Mouse (Mus musculus): ENCODE measurements around the gene Doxl2. TPM values are rescaled to one million over a fixed set of nuclear protein-coding genes. Genes with fewer than 3 reads are reported as not detected.

The Doxl2 gene
- polyA plus RNA-seq (2014; fragmentation: Illumina TruSeq; extraction: RNeasy Lipid Tissue Mini Kit (QIAGEN cat#74804); ENCODE audit: low read depth, low replicate concordance): not detected

DNA sequence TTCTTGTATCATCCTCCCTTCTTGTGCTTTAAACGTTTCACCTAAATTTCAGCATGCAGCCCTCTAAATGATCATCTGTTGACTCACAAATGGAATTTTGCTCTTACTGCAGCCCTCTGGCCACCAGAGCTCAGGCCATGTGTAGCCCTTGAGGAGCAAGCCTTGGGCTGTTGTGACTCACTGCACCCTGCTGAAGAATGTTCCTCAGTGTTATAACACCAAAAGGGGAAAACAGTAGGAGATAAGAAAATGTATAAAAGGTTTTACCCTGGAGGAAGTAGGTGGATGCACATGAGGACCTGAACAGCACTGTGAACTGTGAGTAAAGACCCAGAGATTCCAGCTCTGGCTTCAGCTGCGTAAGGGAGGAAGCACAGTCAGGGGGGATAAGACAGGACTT lies at the start of gene Doxl2:
Doxl2 (plus strand) TSS at position 301 of the 400 bp plus-strand sequence.

DNA sequence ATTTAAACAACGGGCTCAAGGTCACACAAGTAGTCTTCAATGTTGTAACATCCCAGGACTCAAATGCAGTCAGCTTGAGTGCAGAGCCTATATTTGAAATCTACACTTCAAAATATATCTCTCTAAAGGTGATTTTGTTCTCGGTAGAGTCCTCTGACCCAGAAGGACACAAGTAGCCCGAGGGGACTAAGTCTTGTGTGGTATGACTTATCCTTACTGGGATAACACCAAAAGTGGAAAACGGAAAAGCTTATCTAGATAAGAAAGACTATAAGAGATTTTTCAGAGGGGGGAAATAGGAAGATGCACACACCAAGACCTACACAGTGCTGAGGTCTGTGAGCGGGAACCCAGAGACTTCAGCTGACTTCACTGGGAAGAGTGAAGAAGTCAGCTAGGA lies 45.2 kb upstream of the Doxl2 start, which contains the start of gene 1600015I10Rik:
1600015I10Rik (plus strand) TSS at position 301 of the 400 bp plus-strand sequence.

DNA sequence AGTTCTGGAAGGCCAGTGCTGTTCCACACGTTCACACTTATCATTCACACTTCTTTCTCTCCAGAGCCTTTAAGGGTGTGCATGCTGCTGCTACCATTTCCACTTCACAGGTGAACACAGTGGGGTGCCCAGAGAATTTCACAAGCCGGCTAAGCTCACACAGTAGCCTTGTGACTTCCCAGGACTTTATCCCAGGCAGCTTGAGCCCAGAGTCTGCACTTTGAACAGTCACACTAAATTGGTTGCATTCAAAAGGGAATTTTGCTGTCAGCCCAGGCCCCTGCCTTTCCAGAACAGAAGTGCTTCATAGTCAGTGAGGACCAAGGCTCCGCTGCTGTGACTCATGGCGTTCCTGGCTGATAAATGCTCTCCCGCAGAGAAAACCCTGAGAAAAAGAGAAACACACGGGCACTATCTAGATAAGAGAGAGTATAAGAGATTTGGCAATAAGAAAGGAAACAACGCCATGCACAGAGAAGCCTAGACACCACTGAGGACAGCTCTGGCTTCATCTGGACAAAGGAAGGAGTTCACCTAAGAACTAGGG lies 11.8 kb downstream of the Doxl2 start, which contains the start of gene Svs1:
Svs1 (plus strand) TSS at position 418 of the 547 bp plus-strand sequence.

Other genes with a start within 250 kb of the Doxl2 start
- 3.7 TPM for gene Gimap1, start 235.9 kb upstream of the Doxl2 start, polyA plus RNA-seq (2014; fragmentation: Illumina TruSeq; extraction: RNeasy Lipid Tissue Mini Kit (QIAGEN cat#74804); ENCODE audit: low read depth, low replicate concordance)
- gene Gimap5, start 228.8 kb upstream of the Doxl2 start, polyA plus RNA-seq (2014; fragmentation: Illumina TruSeq; extraction: RNeasy Lipid Tissue Mini Kit (QIAGEN cat#74804); ENCODE audit: low read depth, low replicate concordance): 2.6 TPM
- gene Gimap3, start 204.1 kb upstream of the Doxl2 start, polyA plus RNA-seq (2014; fragmentation: Illumina TruSeq; extraction: RNeasy Lipid Tissue Mini Kit (QIAGEN cat#74804); ENCODE audit: low read depth, low replicate concordance): 7.1 TPM
- 133 TPM for gene Tmem176a, start 134.0 kb upstream of the Doxl2 start, polyA plus RNA-seq (2014; fragmentation: Illumina TruSeq; extraction: RNeasy Lipid Tissue Mini Kit (QIAGEN cat#74804); ENCODE audit: low read depth, low replicate concordance)
- 19.3 TPM for gene Tmem176b, start 133.5 kb upstream of the Doxl2 start, polyA plus RNA-seq (2014; fragmentation: Illumina TruSeq; extraction: RNeasy Lipid Tissue Mini Kit (QIAGEN cat#74804); ENCODE audit: low read depth, low replicate concordance)
- gene Aoc1, start 102.1 kb upstream of the Doxl2 start, polyA plus RNA-seq (2014; fragmentation: Illumina TruSeq; extraction: RNeasy Lipid Tissue Mini Kit (QIAGEN cat#74804); ENCODE audit: low read depth, low replicate concordance): 80.7 TPM
- not detected for gene 1600015I10Rik, start 45.1 kb upstream of the Doxl2 start, polyA plus RNA-seq (2014; fragmentation: Illumina TruSeq; extraction: RNeasy Lipid Tissue Mini Kit (QIAGEN cat#74804); ENCODE audit: low read depth, low replicate concordance)
- gene Svs1, start 11.9 kb downstream of the Doxl2 start, polyA plus RNA-seq (2014; fragmentation: Illumina TruSeq; extraction: RNeasy Lipid Tissue Mini Kit (QIAGEN cat#74804); ENCODE audit: low read depth, low replicate concordance): not detected
- 1.4 TPM for gene Gpnmb, start 61.6 kb downstream of the Doxl2 start, polyA plus RNA-seq (2014; fragmentation: Illumina TruSeq; extraction: RNeasy Lipid Tissue Mini Kit (QIAGEN cat#74804); ENCODE audit: low read depth, low replicate concordance)
- 37.3 TPM for gene Malsu1, start 98.8 kb downstream of the Doxl2 start, polyA plus RNA-seq (2014; fragmentation: Illumina TruSeq; extraction: RNeasy Lipid Tissue Mini Kit (QIAGEN cat#74804); ENCODE audit: low read depth, low replicate concordance)
- gene Igf2bp3, start 240.0 kb downstream of the Doxl2 start, polyA plus RNA-seq (2014; fragmentation: Illumina TruSeq; extraction: RNeasy Lipid Tissue Mini Kit (QIAGEN cat#74804); ENCODE audit: low read depth, low replicate concordance): 0.13 TPM

Data from sigmoid colon, adult 10 weeks (tissue).